Mouse (Mus musculus) ES-E14 (cell line): ENCODE measurements around the gene Kif2c.

Experiments
- CHD2 ChIP-seq: IDR thresholded peaks from 2 replicates; pipeline ENCODE4 v1.6.1; 2014; ENCODE audit warnings: mild to moderate bottlenecking, low read depth, low read length, inconsistent platforms
- HCFC1 ChIP-seq: IDR thresholded peaks from 2 replicates; pipeline ENCODE4 v1.6.1; 2012; ENCODE audit warnings: low read length, inconsistent platforms, borderline replicate concordance; ENCODE audit not compliant: insufficient read depth
- MAFK ChIP-seq: IDR thresholded peaks from 2 replicates; pipeline ENCODE4 v1.6.1; 2014; ENCODE audit warnings: mild to moderate bottlenecking, low read depth, low read length, inconsistent platforms; ENCODE audit not compliant: insufficient read depth
- ZC3H11A ChIP-seq: IDR thresholded peaks from 2 replicates; pipeline ENCODE4 v1.6.1; 2012; ENCODE audit warnings: low read depth, mild to moderate bottlenecking, inconsistent platforms, low read length, borderline replicate concordance
- ZNF384 ChIP-seq: IDR thresholded peaks from 2 replicates; pipeline ENCODE4 v1.6.1; 2012; ENCODE audit warnings: low read depth, low read length, inconsistent platforms

- TF ChIP-seq MAFK (no peak), ZNF384 (no peak), ZC3H11A (no peak), CHD2 (no peak), HCFC1 (no peak)
Observed at GRCm38 (mm10) chr4:117115592-117115991, 66.8 kb downstream of the Kif2c start.
